Mouse (Mus musculus) spleen, adult 2 months (tissue): ENCODE results near the gene Gnptab.

Experiments used
- CTCF ChIP-seq: fragments of 200-500 bp; IDR thresholded peaks from 2 replicates; pipeline ENCODE4 v1.5.1; 2011; ENCODE audit warnings: mild to moderate bottlenecking, inconsistent platforms; ENCODE audit not compliant: insufficient read depth, insufficient read length, insufficient replicate concordance; ENCODE audit errors: extremely low read depth
- POLR2A ChIP-seq: fragments of 200-500 bp; IDR thresholded peaks from 2 replicates; pipeline ENCODE4 v1.6.1; 2011; ENCODE audit warnings: low read depth, low read length, inconsistent platforms

DNA sequence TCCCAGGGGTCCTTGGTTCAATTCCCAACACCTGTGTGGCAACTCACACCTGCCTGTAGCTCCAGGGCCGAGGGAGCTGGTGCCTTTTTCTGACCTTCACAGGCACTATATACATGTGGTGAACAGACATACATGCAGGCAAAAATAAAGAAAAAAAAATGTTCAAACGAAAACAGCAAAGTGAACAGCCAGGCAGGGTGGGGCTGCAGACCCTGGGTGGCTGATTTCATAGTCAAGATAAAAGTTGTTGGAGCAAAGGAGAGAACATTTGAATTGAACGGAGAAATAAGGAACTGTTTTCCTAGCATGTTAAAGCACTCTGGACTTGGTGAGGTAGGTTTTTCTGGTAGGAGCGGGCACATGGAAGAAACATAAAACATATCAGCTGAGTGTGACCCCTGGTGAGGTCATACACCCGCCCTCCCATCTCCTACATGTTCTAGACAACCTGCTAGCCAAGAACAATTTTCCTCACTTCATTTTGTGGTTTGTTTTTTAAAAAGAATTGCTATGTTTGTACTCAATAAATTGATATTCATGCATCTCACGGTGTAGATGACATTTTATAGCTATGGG is 19.8 kb downstream of the Gnptab start:
- TF ChIP-seq POLR2A = no peak
- no peak for TF ChIP-seq CTCF
